Mouse (Mus musculus) limb, embryonic 14.5 days (tissue): ENCODE data around the gene Fam168a. TPM values are rescaled to one million over a fixed set of nuclear protein-coding genes. Genes with fewer than 3 reads are reported as not detected.
A peak's percentile ranks its signal among the peaks of the same experiment; 100 is the strongest.

Source experiments
- ATAC-seq: fragments of 200-750 bp; cut with Nextera tagmentation; 2 replicates; pipeline ENCODE4 v1.8.0; 2017; ENCODE audit warnings: low read depth, moderate number of reproducible peaks, moderate TSS enrichment; ENCODE audit not compliant: low FRiP score
- DNase-seq: peaks from one replicate; pipeline ENCODE4 v3.0.0-alpha.2; 2015; ENCODE audit warnings: low spot score
- H3K27ac ChIP-seq: fragments of 300-500 bp; sonication (generic); replicated peaks from 2 replicates; pipeline ENCODE4 v1.5.1; 2014; ENCODE audit warnings: low read depth, mild to moderate bottlenecking, low read length, moderate library complexity, mixed read lengths
- H3K27me3 ChIP-seq: fragments of 300-500 bp; sonication (generic); 2 replicates; pipeline ENCODE4 v1.6.1; 2014; ENCODE audit warnings: low read length, mixed read lengths; ENCODE audit not compliant: control insufficient read depth, insufficient read depth
- H3K36me3 ChIP-seq: fragments of 300-500 bp; sonication (generic); 2 replicates; pipeline ENCODE4 v1.6.1; 2014; ENCODE audit warnings: mild to moderate bottlenecking, low read length, moderate library complexity, mixed read lengths; ENCODE audit not compliant: control insufficient read depth, insufficient read depth
- H3K4me1 ChIP-seq: fragments of 300-500 bp; sonication (generic); 2 replicates; pipeline ENCODE4 v1.6.1; 2014; ENCODE audit warnings: antibody characterized with exemption, low read length, mixed read lengths; ENCODE audit not compliant: control insufficient read depth, insufficient read depth
- H3K4me2 ChIP-seq: fragments of 300-500 bp; sonication (generic); replicated peaks from 2 replicates; pipeline ENCODE4 v1.6.1; 2014; ENCODE audit warnings: low read depth, mild to moderate bottlenecking, low read length, moderate library complexity; ENCODE audit not compliant: severe bottlenecking
- H3K4me3 ChIP-seq: fragments of 300-500 bp; sonication (generic); replicated peaks from 2 replicates; pipeline ENCODE4 v1.5.1; 2014; ENCODE audit warnings: low read length
- H3K9ac ChIP-seq: fragments of 300-500 bp; sonication (generic); 2 replicates; pipeline ENCODE4 v1.6.1; 2014; ENCODE audit warnings: mild to moderate bottlenecking, low read depth, low read length, moderate library complexity; ENCODE audit not compliant: severe bottlenecking
- H3K9me3 ChIP-seq: fragments of 300-500 bp; sonication (generic); 2 replicates; pipeline ENCODE4 v1.6.1; 2016; ENCODE audit warnings: low read length; ENCODE audit not compliant: control insufficient read depth
- POLR2A ChIP-seq: fragments of 200-500 bp; IDR thresholded peaks from 2 replicates; pipeline ENCODE4 v1.8.0; 2012; ENCODE audit warnings: inconsistent platforms, mild to moderate bottlenecking, moderate library complexity, borderline replicate concordance; ENCODE audit not compliant: insufficient read depth, insufficient read length; ENCODE audit errors: extremely low read depth
- WGBS: fragments of 180-500 bp; shearing (Covaris S2); extraction: QIAGEN DNeasy Blood & Tissue Kit; methylation state at CpG from one replicate; pipeline ENCODE4 v1.1.7; 2014; 5-methylcytosine and 5-hydroxymethylcytosine counted together
- polyA plus RNA-seq, 2 experiments: library from polyadenylated mRNA; depleted of rRNA in 1 of 2; stranded (reverse) in 1 of 2; unstranded in 1 of 2; fragments of >200 nt; fragmentation: Nextera tagmentation in 1 of 2; extraction: Ambion mirVana in 1 of 2; gene quantifications; 2 replicates each; pipeline versions ENCODE4 v1.2.1 to v1.2.3; 2012 to 2014

The Fam168a gene
- polyA plus RNA-seq, 2 experiments: 49.9 to 56.5 TPM

GRCm38 (mm10) chr7:100784650-100785049 is 78.2 kb downstream of the Fam168a start:
- ATAC-seq: peak; percentile 89
- Histone ChIP-seq H3K27me3 (no peaks in the 10 kb centered on the region), H3K36me3 (peaks cover 14% of the 10 kb centered on the region; the same call in 1 of the 2 replicates), H3K9ac (no peak overlapping the region), H3K9me3 (no peaks in the 10 kb centered on the region), H3K4me3 (no peak overlapping the region), H3K4me1 (peaks cover 12% of the 10 kb centered on the region), H3K27ac (0 out of 2 replicates have a peak overlapping the region, but pooled peaks have one; percentile 33), H3K4me2 (no peak overlapping the region)
- WGBS: 4% methylated on average over 2 of the region's 2 CpGs
- peak; percentile 60 for DNase-seq
- TF ChIP-seq POLR2A: no peak

- Histone ChIP-seq H3K27ac (no peak overlapping the region), H3K27me3 (no peaks in the 10 kb centered on the region), H3K9ac (no peak overlapping the region), H3K9me3 (no peaks in the 10 kb centered on the region), H3K36me3 (peaks cover 8% of the 10 kb centered on the region; the same call in 1 of the 2 replicates), H3K4me3 (no peak overlapping the region), H3K4me2 (no peak overlapping the region), H3K4me1 (peaks cover 12% of the 10 kb centered on the region)
- TF ChIP-seq POLR2A: no peak
- no peak for DNase-seq
- 23% methylated on average over 4 of the region's 4 CpGs for WGBS
- ATAC-seq: no peak
Measured at GRCm38 (mm10) chr7:100785426-100785825, 79.0 kb downstream of the Fam168a start.

GRCm38 (mm10) chr7:100786078-100786477 is 79.6 kb downstream of the Fam168a start:
- no peak for DNase-seq
- Histone ChIP-seq H3K4me1 (peaks cover 12% of the 10 kb centered on the region), H3K36me3 (peaks cover 8% of the 10 kb centered on the region; the same call in 1 of the 2 replicates), H3K9me3 (no peaks in the 10 kb centered on the region), H3K9ac (no peak overlapping the region), H3K4me3 (no peak overlapping the region), H3K27me3 (no peaks in the 10 kb centered on the region), H3K4me2 (no peak overlapping the region), H3K27ac (no peak overlapping the region)
- 63% methylated on average over 1 of the region's 1 CpGs for WGBS
- no peak for TF ChIP-seq POLR2A
- no peak for ATAC-seq

GRCm38 (mm10) chr7:100788291-100788690 is 81.9 kb downstream of the Fam168a start:
- WGBS: 60% methylated on average over 1 of the region's 1 CpGs
- Histone ChIP-seq H3K9ac (no peak overlapping the region), H3K4me2 (no peak overlapping the region), H3K36me3 (peaks cover 8% of the 10 kb centered on the region; the same call in 1 of the 2 replicates), H3K27ac (no peak overlapping the region), H3K4me1 (peaks cover 12% of the 10 kb centered on the region), H3K9me3 (no peaks in the 10 kb centered on the region), H3K4me3 (no peak overlapping the region), H3K27me3 (no peaks in the 10 kb centered on the region)
- TF ChIP-seq POLR2A: no peak
- ATAC-seq (no peak), DNase-seq (peak; percentile 50)

- ATAC-seq (no peak), DNase-seq (peak; percentile 37)
- TF ChIP-seq POLR2A: no peak
- Histone ChIP-seq H3K4me2 (no peak overlapping the region), H3K36me3 (no peaks in the 10 kb centered on the region), H3K27me3 (no peaks in the 10 kb centered on the region), H3K9me3 (no peaks in the 10 kb centered on the region), H3K4me1 (no peaks in the 10 kb centered on the region; the same call in 1 of the 2 replicates), H3K4me3 (no peak overlapping the region), H3K9ac (no peak overlapping the region), H3K27ac (no peak overlapping the region)
- 63% methylated on average over 3 of the region's 3 CpGs for WGBS
Measured at GRCm38 (mm10) chr7:100798810-100799209, 92.4 kb downstream of the Fam168a start.

- WGBS: 67% methylated on average over 2 of the region's 2 CpGs
- Histone ChIP-seq H3K27me3 (no peaks in the 10 kb centered on the region), H3K4me1 (peaks cover 9% of the 10 kb centered on the region), H3K4me3 (no peak overlapping the region), H3K4me2 (no peak overlapping the region), H3K27ac (no peak overlapping the region), H3K9me3 (no peaks in the 10 kb centered on the region), H3K9ac (no peak overlapping the region), H3K36me3 (no peaks in the 10 kb centered on the region)
- DNase-seq: no peak
- TF ChIP-seq POLR2A: no peak
- no peak for ATAC-seq
Measured at GRCm38 (mm10) chr7:100805391-100805790, 99.0 kb downstream of the Fam168a start.
